Mouse (Mus musculus): ENCODE results near the gene Prkca.

DNA sequence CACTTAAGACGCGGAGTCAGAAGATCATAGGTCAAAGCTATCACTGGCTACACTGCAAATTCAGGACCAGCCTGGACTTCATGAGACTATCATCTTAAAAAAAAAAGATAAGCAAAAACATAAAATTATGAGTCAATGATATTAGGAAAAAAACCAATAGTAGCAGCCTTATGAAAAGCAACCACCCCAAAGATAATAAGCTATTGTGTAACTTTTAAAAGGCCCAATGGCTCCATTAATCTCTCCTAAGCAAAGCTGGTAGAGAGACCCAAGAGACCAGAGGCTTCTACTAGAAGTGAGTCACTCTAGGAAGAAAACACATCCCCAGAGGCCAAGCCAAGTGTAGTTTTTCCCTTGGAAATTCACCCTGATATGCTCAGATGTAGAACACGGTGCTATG, 185.7 kb downstream of the Prkca start:
- TF ChIP-seq POLR2A (IDR thresholded peaks at IDR 0.05; ENCODE audit: control insufficient read depth, low read depth, low read length) (no peak), CTCF (IDR thresholded peaks at IDR 0.05; ENCODE audit: control insufficient read depth, insufficient read depth, insufficient replicate concordance, low read depth, low read length) (no peak)
